Mouse (Mus musculus) forebrain, embryonic 13.5 days (tissue): ENCODE data around the gene Hist1h2ak. TPM values are rescaled to one million over a fixed set of nuclear protein-coding genes. Genes with fewer than 3 reads are reported as not detected.
A peak's percentile ranks its signal among the peaks of the same experiment; 100 is the strongest.
"Not testable (repeated sequence)": the region's sequence is repeated elsewhere in the genome, so short reads cannot be mapped to it uniquely, and the experiment has no call there.

ENCODE experiments used
- ATAC-seq: fragments of 200-750 bp; cut with Nextera tagmentation; 2 replicates; pipeline ENCODE4 v1.8.0; 2017
- H3K27ac ChIP-seq: fragments of 300-500 bp; sonication (generic); 2 replicates; pipeline ENCODE4 v1.5.1; 2015; ENCODE audit warnings: inconsistent platforms, mild to moderate bottlenecking, moderate library complexity
- H3K27me3 ChIP-seq: fragments of 300-500 bp; sonication (generic); 2 replicates; pipeline ENCODE4 v1.6.1; 2015; ENCODE audit warnings: mild to moderate bottlenecking, inconsistent platforms
- H3K36me3 ChIP-seq: fragments of 300-500 bp; sonication (generic); 2 replicates; pipeline ENCODE4 v1.6.1; 2015; ENCODE audit warnings: mild to moderate bottlenecking, inconsistent platforms; ENCODE audit not compliant: poor library complexity, severe bottlenecking
- H3K4me1 ChIP-seq: fragments of 300-500 bp; sonication (generic); 2 replicates; pipeline ENCODE4 v1.6.1; 2015; ENCODE audit warnings: inconsistent platforms
- H3K4me2 ChIP-seq: fragments of 300-500 bp; sonication (generic); 2 replicates; pipeline ENCODE4 v1.6.1; 2015; ENCODE audit warnings: inconsistent platforms, mild to moderate bottlenecking, moderate library complexity
- H3K4me3 ChIP-seq: fragments of 300-500 bp; sonication (generic); 2 replicates; pipeline ENCODE4 v1.5.1; 2015; ENCODE audit warnings: mild to moderate bottlenecking, inconsistent platforms
- H3K9ac ChIP-seq: fragments of 300-500 bp; sonication (generic); 2 replicates; pipeline ENCODE4 v1.6.1; 2015; ENCODE audit warnings: mild to moderate bottlenecking, inconsistent platforms
- H3K9me3 ChIP-seq: fragments of 300-500 bp; sonication (generic); replicated peaks from 2 replicates; pipeline ENCODE4 v1.6.1; 2016; ENCODE audit warnings: inconsistent platforms
- WGBS: fragments of 180-500 bp; shearing (Covaris S2); methylation state at CpG from one replicate; pipeline ENCODE4 v1.1.7; 2015; 5-methylcytosine and 5-hydroxymethylcytosine counted together
- polyA plus RNA-seq: library from polyadenylated mRNA; unstranded; fragments of >200 nt; fragmentation: Nextera tagmentation; extraction: Ambion mirVana; gene quantifications from 2 replicates; pipeline ENCODE4 v1.2.1, GENCODE M21; 2015

The Hist1h2ak gene
- polyA plus RNA-seq, 1 experiment from 2014 or later: 61.0 TPM

DNA sequence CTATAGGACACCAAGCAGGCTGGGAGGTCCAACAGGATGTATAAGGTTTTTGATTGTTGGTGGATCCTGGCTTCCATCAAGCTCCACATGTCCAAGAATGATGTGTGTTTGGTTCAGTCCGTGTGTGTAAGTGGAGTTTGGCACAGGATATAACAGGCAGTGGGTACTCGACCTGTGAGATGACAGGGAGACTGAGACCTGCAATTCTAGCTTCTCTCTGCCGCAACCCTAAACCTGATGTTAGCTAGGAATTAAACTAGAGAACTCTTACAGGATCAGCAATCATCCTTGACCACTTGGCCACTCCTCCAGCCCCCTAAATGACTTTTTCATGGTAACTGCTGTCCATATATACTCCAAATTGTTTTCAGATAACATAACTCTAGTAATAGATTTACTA, 1.3 kb downstream of the Hist1h2ak start:
- Histone ChIP-seq H3K4me3 (peak overlapping the region; percentile 47; the same call in 1 of the 2 replicates), H3K27me3 (no peaks in the 10 kb centered on the region), H3K36me3 (no peaks in the 10 kb centered on the region), H3K4me1 (peaks cover 40% of the 10 kb centered on the region), H3K9me3 (no peaks in the 10 kb centered on the region), H3K9ac (peak overlapping the region; percentile 26; the same call in 1 of the 2 replicates), H3K27ac (peak overlapping the region; percentile 96), H3K4me2 (peak overlapping the region; percentile 74)
- 49% methylated on average over 3 of the region's 3 CpGs for WGBS
- ATAC-seq: no peak

DNA sequence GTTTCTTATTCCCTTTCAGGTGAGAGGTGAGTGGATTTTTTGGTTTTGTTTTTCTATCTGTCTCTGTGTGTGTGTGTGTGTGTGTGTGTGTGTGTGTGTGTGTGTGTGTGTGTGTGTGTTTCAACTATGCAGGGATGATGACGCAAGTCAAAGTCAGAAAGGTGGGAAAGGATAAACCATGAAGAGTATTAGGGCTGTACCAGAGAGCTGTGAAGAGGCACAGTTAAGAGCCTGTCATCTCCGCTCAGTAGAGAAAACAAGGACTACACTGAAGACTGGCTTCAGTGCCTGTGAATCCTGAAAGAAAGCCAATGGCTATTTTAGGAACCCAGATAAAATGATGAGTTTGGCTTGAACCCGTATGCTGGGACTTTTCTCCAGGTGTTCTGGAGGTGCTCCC, 1.8 kb downstream of the Hist1h2ak start:
- WGBS: 72% methylated on average over 3 of the region's 3 CpGs
- peak overlapping the region; percentile 26; the same call in 1 of the 2 replicates for H3K9ac ChIP-seq
- no peak for ATAC-seq
- peak overlapping the region; percentile 47; the same call in 1 of the 2 replicates for H3K4me3 ChIP-seq
- peak overlapping the region; percentile 96 for H3K27ac ChIP-seq
- peaks cover 43% of the 10 kb centered on the region for H3K4me1 ChIP-seq
- no peaks in the 10 kb centered on the region for H3K27me3 ChIP-seq
- no peaks in the 10 kb centered on the region for H3K36me3 ChIP-seq
- peak overlapping the region; percentile 74; the same call in 1 of the 2 replicates for H3K4me2 ChIP-seq
- H3K9me3 ChIP-seq: no peaks in the 10 kb centered on the region

DNA sequence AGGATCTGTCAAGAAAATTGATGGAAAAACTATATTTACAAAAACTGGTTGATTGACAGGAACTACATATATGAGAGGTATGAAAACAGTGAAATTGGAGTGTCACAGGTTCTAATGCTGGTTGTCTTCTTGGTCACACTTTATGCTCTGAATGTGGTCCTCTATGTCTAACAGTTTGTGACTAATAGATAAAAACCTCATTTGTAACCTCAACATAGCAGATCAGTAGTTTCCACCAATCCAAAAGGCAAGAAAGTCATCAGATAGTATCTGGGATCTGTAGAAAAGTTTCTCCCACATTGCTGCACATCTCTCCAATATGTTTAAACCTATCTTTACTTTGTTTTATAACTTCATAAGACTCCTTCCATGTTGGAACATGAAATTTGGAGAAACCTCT, 2.2 kb downstream of the Hist1h2ak start:
- H3K4me1 ChIP-seq: peaks cover 43% of the 10 kb centered on the region
- no peaks in the 10 kb centered on the region for H3K9me3 ChIP-seq
- peak overlapping the region; percentile 96 for H3K27ac ChIP-seq
- no peak overlapping the region for H3K4me3 ChIP-seq
- no peak overlapping the region for H3K9ac ChIP-seq
- no peaks in the 10 kb centered on the region for H3K36me3 ChIP-seq
- ATAC-seq: no peak
- H3K4me2 ChIP-seq: no peak overlapping the region
- H3K27me3 ChIP-seq: no peaks in the 10 kb centered on the region

DNA sequence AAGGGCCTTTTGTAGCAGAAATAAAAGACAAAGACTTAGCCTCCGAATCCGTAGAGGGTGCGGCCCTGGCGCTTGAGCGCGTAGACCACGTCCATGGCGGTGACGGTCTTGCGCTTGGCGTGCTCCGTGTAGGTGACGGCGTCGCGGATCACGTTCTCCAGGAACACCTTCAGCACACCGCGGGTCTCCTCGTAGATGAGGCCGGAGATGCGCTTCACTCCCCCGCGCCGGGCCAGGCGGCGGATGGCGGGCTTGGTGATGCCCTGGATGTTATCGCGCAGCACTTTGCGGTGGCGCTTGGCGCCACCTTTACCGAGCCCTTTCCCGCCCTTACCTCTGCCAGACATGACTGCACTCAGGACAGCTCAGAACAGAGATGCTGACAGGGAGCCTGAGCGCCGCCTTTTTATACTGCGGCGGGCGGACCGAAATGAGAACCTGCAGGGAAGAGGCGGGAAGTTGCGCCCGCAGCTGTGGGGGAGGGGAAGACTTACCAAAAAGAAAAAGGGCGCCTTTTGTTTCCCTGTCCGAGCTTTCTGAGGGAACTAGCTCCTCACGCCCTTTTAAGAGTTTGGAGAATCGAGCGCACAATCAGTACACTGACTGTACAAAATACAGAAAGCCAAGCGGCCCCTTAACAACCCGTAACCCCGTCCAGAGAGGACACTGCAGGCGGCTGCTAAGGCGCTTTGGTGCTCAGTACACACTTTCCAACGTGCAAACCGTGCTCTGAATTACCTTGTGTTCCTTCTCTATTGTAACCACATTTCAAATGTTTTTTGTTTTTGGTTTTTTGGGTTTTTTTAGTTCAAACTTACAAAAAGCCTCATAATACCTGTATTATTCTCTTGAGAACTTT, 3.2 kb downstream of the Hist1h2ak start, which contains the start of gene Hist1h4k:
TSS of gene Hist1h4k (minus strand) at position 347 of the 859 bp plus-strand sequence.
- under 1% methylated on average over 41 of the region's 56 CpGs for WGBS

DNA sequence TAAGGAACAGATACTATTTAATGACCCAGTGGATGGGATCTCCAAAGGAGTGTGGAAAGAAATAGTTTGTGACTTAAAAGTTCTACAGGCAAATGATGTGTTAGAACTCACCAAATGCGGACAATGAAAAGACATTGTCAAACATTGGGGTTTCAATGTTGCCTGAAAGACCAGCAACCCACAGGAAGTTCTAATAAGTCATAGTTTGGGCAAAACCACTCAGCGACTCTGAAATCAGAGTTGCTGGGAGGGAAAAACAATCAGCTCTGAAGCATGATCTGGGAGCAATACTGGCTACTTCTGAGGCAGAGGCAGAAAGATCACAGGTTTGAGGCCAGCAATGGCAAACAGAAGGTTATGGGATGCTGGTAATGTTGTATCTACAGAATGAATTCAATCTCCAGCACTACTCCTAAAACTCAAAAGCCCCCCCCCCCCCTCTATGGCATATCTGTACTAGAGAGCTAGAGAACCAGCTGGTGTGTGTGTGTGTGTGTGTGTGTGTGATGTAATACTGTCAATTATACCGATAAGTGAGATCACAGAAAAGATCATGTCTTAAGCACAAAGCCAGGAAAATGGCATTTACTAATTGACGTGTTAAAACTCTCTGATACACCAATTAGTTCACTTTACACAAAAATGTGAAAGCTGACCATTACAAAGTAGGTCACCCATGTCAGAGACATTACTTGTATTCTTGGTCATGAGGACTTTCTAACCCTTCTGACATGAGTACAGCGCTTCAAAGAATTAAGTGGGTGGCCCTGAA, 4.1 kb downstream of the Hist1h2ak start:
- peak overlapping the region; percentile 84 for H3K4me2 ChIP-seq
- no peaks in the 10 kb centered on the region for H3K27me3 ChIP-seq
- peak overlapping the region; percentile 95 for H3K27ac ChIP-seq
- H3K36me3 ChIP-seq: no peaks in the 10 kb centered on the region
- peak overlapping the region; percentile 82 for H3K9ac ChIP-seq
- 3% methylated on average over 5 of the region's 5 CpGs for WGBS
- no peak for ATAC-seq
- H3K4me1 ChIP-seq: peaks cover 35% of the 10 kb centered on the region
- no peaks in the 10 kb centered on the region for H3K9me3 ChIP-seq
- H3K4me3 ChIP-seq: peak overlapping the region; percentile 62

More for the DNA sequence above, 3.2 kb downstream of the Hist1h2ak start, which contains the start of gene Hist1h4k:
- peak within 1 kb of the TSS; percentile 84 for H3K4me2 ChIP-seq
- H3K9me3 ChIP-seq, H3K36me3 ChIP-seq, H3K27me3 ChIP-seq: not testable (repeated sequence)
- peak; percentile 86 for ATAC-seq
- H3K4me1 ChIP-seq: peaks cover 40% of the 10 kb centered on the region
- peak within 1 kb of the TSS; percentile 82 for H3K9ac ChIP-seq
- peak within 1 kb of the TSS; percentile 62 for H3K4me3 ChIP-seq
- peak within 1 kb of the TSS; percentile 96 for H3K27ac ChIP-seq

DNA sequence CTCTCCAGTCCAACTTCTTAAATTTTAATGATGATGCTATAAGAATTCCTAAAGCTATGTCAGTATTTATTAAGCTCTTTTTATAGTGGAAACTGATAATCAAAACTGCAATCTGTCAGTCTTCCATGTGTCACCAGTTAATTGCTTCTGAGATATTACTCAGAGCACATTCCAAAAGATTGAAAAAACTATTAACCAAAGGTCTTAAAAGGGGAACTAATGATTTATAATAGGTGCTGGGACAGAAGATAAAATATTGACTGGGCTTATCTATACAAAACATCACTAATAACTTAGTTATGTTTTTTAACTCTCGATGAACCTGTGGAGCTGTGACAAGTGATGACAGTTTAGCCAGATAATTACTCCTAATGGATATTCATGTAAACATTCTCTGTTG, 8.6 kb downstream of the Hist1h2ak start:
- Histone ChIP-seq H3K27ac (no peak overlapping the region), H3K9ac (no peak overlapping the region), H3K36me3 (no peaks in the 10 kb centered on the region), H3K4me1 (peaks cover 21% of the 10 kb centered on the region), H3K4me3 (no peak overlapping the region), H3K9me3 (no peaks in the 10 kb centered on the region), H3K27me3 (no peaks in the 10 kb centered on the region), H3K4me2 (no peak overlapping the region)
- 90% methylated on average over 1 of the region's 1 CpGs for WGBS
- no peak for ATAC-seq

DNA sequence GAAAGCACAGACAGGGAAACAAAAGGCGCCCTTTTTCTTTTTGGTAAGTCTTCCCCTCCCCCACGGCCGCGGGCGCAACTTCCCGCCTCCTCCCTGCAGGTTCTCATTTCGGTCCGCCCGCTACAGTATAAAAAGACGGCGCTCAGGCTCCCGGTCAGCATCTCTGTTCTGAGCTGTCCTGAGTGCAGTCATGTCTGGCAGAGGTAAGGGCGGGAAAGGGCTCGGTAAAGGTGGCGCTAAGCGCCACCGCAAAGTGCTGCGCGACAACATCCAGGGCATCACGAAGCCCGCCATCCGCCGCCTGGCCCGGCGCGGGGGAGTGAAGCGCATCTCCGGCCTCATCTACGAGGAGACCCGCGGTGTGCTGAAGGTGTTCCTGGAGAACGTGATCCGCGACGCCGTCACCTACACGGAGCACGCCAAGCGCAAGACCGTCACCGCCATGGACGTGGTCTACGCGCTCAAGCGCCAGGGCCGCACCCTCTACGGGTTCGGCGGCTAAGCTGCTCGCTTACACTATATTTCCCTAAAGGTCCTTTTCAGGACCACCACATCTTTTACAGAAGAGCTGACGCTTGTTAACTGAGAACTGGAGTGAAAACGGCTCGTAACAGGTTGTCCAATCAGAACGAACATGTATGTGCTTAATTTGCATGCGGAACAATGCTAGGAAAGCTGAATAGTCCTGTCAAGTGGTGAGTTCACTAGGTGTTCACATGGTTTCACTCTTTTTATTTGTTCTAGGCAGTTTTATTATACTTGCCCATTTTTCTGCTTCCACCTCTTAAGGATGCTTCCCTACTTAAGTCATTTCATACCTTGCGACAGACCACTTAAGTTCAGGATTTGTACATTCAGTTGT, 18.5 kb downstream of the Hist1h2ak start, which contains the start of gene Hist1h4j:
TSS of gene Hist1h4j (plus strand) at position 159 of the 862 bp plus-strand sequence.
- ATAC-seq: peak; percentile 92
- peak within 1 kb of the TSS; percentile 54 for H3K4me3 ChIP-seq
- not testable (repeated sequence) for H3K9me3 ChIP-seq, H3K36me3 ChIP-seq, H3K27me3 ChIP-seq
- H3K27ac ChIP-seq: peak within 1 kb of the TSS; percentile 99
- under 1% methylated on average over 49 of the region's 56 CpGs for WGBS
- H3K4me1 ChIP-seq: peaks cover 12% of the 10 kb centered on the region
- peak within 1 kb of the TSS; percentile 79 for H3K9ac ChIP-seq
- H3K4me2 ChIP-seq: peak within 1 kb of the TSS; percentile 70

DNA sequence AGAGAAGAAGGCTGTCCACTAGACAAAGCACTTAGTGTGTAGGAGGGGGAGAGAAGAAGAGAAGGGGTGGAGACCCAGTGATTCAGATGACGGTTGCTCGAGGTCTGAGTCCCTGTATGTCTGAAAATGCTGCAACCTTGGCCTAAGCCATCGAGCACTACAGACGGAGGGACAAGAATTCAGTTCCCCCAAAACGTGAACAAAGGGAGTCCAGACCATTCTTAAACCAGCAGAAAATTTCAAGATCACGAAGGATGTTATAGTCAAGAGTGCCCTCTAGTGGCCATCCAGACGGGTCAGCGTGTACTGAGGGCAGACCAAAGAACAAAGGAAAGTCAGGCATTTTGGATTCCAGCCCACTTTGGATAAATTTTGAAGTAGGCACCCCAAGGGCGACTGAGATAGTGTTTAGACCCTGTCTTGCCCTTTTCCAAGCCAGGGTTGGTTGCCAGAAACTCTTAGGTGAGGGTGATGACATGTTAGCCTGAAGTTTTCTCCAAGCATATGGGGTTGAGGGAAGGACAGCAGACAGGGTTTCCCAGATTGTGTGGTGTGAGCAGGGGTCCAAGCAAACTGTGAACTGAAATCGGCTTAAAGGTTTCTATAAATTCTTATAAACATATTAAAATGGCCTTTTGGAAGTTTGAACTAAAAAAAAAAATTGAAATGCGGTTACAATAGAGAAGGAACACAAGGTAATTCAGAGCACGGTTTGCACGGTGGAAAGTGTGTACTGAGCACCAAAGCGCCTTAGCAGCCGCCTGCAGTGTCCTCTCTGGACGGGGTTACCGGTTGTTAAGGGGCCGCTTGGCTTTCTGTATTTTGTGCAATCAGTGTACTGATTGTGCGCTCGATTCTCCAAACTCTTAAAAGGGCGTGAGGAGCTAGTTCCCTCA, 19.4 kb downstream of the Hist1h2ak start:
- Histone ChIP-seq H3K27ac (peak overlapping the region; percentile 99), H3K4me1 (peaks cover 12% of the 10 kb centered on the region), H3K27me3 (no peaks in the 10 kb centered on the region), H3K9me3 (no peaks in the 10 kb centered on the region), H3K4me2 (peak overlapping the region; percentile 70), H3K36me3 (no peaks in the 10 kb centered on the region), H3K9ac (peak overlapping the region; percentile 79), H3K4me3 (peak overlapping the region; percentile 54)
- 0% methylated on average over 21 of the region's 21 CpGs for WGBS
- peak; percentile 79 for ATAC-seq

DNA sequence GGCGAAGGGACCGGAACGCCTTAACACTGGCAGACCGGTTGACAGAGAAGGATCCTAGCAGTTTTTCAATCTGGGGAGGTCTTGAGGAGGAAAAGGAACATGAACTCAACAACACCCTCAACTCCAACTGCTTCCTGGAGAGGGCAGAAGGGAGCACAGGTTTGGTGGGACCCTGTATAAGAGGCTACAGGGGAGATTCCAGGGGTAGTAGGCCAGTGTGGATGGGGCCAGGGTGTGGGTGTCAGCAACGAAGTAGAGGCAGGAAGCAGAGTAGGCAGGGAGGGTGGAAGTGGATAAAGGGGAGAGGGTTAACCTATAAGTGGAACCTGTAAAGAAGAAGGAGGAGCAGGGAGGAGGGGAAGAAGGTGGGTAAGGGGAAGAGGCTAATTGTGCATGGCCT, 20.2 kb downstream of the Hist1h2ak start:
- WGBS: 62% methylated on average over 5 of the region's 5 CpGs
- peak; percentile 14; the same call in 1 of the 2 replicates for ATAC-seq
- Histone ChIP-seq H3K9ac (no peak overlapping the region), H3K4me1 (peaks cover 12% of the 10 kb centered on the region), H3K27ac (peak overlapping the region; percentile 99), H3K9me3 (no peaks in the 10 kb centered on the region), H3K36me3 (no peaks in the 10 kb centered on the region), H3K4me2 (0 out of 2 replicates have a peak overlapping the region, but pooled peaks have one; percentile 10), H3K27me3 (no peaks in the 10 kb centered on the region), H3K4me3 (no peak overlapping the region)

DNA sequence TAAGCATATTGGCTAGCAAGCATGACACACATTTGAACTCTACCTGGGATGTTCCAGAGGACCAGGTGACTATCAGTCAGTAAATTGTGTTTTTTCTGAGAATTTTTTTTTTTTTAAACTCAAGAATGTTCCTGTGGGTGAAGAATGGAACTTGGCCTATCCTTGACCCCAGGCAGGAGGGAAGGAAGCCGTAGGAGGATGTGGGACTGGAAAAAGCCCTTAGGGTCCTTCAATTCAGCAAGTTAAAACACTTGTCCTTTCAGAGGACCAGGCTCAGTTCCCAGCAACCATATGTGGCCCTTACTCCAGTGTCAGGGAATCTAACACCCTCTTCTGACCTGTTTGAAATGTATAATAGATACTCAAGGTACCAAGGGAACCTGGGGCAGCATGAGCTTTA, 24.1 kb downstream of the Hist1h2ak start:
- Histone ChIP-seq H3K9ac (no peak overlapping the region), H3K36me3 (no peaks in the 10 kb centered on the region), H3K4me1 (peaks cover 13% of the 10 kb centered on the region), H3K4me2 (no peak overlapping the region), H3K4me3 (no peak overlapping the region), H3K27me3 (no peaks in the 10 kb centered on the region), H3K9me3 (no peaks in the 10 kb centered on the region), H3K27ac (no peak overlapping the region)
- WGBS: 73% methylated on average over 1 of the region's 1 CpGs
- ATAC-seq: no peak
